Mouse (Mus musculus) thymus, adult 2 months (tissue): ENCODE results near the gene Dtx3.
"Not testable (repeated sequence)": the region's sequence is repeated elsewhere in the genome, so short reads cannot be mapped to it uniquely, and the experiment has no call there.

Experiments
- CTCF ChIP-seq: fragments of 200-500 bp; IDR thresholded peaks from 2 replicates; pipeline ENCODE4 v1.5.1; 2012; ENCODE audit warnings: mild to moderate bottlenecking, control low read depth, low read length, moderate library complexity, borderline replicate concordance; ENCODE audit not compliant: control insufficient read depth, poor library complexity, insufficient read depth; ENCODE audit errors: extremely low read depth
- POLR2A ChIP-seq: fragments of 200-500 bp; IDR thresholded peaks from 2 replicates; pipeline ENCODE4 v1.6.1; 2012; ENCODE audit warnings: mild to moderate bottlenecking, low read length, control low read depth, moderate library complexity; ENCODE audit not compliant: control insufficient read depth, poor library complexity, insufficient read depth; ENCODE audit errors: extremely low read depth

DNA sequence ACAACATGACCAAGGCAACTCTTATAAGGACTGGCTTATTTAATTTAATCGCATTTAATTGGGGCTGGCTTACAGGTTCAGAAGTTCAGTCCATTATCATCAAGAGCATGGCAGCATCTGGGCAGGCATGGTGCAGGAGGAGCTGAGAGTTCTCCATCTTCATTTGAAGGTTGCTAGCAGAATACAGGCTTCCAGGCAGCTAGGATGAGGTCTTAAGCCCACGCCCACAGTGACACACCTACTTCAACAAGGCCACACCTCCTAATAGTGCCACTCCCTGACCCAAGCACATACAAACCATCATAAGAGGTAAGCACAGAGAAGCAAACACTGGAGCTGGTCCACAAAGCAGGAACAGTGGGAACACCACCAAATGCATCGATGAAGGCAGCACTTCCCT lies 44.3 kb downstream of the Dtx3 start:
- not testable (repeated sequence) for TF ChIP-seq POLR2A, CTCF
